Mouse (Mus musculus) activated CD4-positive, CD25-positive, alpha-beta regulatory T cell, adult 9 weeks (primary cell): Measurements from ENCODE around the gene C3ar1. TPM values are rescaled to one million over a fixed set of nuclear protein-coding genes. Genes with fewer than 3 reads are reported as not detected.

ENCODE experiments used
- polyA plus RNA-seq: library from polyadenylated mRNA; unstranded; fragments of 100-300 nt; shearing (Covaris generic); gene quantifications from one replicate; pipeline ENCODE4 v1.2.1, GENCODE M21; 2017

C3ar1 gene
- 0.10 TPM for polyA plus RNA-seq

GRCm38 (mm10) chr6:122855955-122856354, at the start of gene C3ar1:
C3ar1 (minus strand) TSS chr6:122856161.

DNA sequence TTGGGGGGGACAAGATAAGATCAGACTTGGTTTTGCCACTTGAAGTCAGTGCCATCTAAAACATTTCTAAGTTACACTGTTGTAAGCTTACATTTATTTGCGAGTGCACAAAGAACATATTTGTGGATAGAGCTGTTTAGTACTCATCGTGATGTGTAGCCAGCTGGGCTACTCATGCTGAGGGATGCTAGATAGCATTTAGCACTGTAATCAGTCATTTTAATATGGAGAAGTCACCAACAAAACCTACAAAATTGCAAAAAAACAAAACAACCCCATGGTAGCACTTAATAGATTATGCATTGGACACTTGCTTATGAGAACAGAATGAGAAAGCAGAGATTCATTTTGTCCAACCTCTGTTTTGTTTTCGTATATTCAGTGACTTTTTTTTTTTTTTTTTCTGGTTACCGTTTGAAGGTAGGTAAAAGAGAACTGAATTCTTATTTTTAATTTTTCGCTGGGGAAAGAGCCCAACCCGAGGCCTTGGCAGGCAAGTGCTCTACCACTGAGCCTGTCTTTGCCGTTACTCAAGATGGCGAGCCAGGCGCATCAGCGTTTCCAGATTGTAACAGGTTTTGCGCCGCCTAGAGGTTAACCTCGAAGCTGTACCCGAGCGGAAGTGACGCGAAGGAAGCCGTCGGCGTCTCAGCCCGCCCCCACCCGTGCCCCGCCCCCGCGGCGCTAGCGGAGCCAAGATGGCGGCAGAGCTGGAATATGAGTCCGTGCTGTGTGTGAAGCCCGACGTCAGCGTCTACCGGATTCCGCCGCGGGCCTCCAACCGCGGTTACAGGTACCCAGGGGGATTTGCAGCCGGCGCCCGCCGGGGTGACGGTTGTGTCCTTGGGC, 18.1 kb upstream of the C3ar1 start, which contains the start of gene Necap1:
Necap1 (plus strand) TSS at position 604 of the 849 bp plus-strand sequence.

GRCm38 (mm10) chr6:122819306-122820070, 36.5 kb downstream of the C3ar1 start, which contains the start of gene Foxj2:
Foxj2 (plus strand) TSS chr6:122819914.

GRCm38 (mm10) chr6:122801301-122801800, 54.6 kb downstream of the C3ar1 start, which contains the start of gene Slc2a3:
Slc2a3 (minus strand) TSS chr6:122801640.

Other genes with a start within 250 kb of the C3ar1 start
- 0.21 TPM for gene Gdf3, start 246.1 kb downstream of the C3ar1 start, polyA plus RNA-seq
- gene Dppa3, start 229.8 kb downstream of the C3ar1 start, polyA plus RNA-seq = not detected
- gene Nanog, start 148.7 kb downstream of the C3ar1 start, polyA plus RNA-seq = not detected
- gene Slc2a3, start 54.5 kb downstream of the C3ar1 start, polyA plus RNA-seq = 123 TPM
- gene Foxj2, start 36.2 kb downstream of the C3ar1 start, polyA plus RNA-seq = 7.4 TPM
- 33.7 TPM for gene Necap1, start 18.3 kb upstream of the C3ar1 start, polyA plus RNA-seq
- gene Clec4a1, start 65.7 kb upstream of the C3ar1 start, polyA plus RNA-seq = 1.1 TPM
- gene Clec4a3, start 96.4 kb upstream of the C3ar1 start, polyA plus RNA-seq = 1.1 TPM
- not detected for gene Clec4a4, start 134.2 kb upstream of the C3ar1 start, polyA plus RNA-seq
- gene Clec4b1, start 193.8 kb upstream of the C3ar1 start, polyA plus RNA-seq = 0.59 TPM